Mouse (Mus musculus) bone marrow, adult 2 months (tissue): ENCODE data around the gene Abhd13. TPM values are rescaled to one million over a fixed set of nuclear protein-coding genes. Genes with fewer than 3 reads are reported as not detected.

Experiments
- H3K27ac ChIP-seq: fragments of 200-500 bp; 2 replicates; pipeline ENCODE4 v1.5.1; 2012; ENCODE audit warnings: low read depth, mild to moderate bottlenecking, control low read depth, inconsistent platforms, low read length; ENCODE audit not compliant: control insufficient read depth, poor library complexity, insufficient read depth
- H3K4me1 ChIP-seq: fragments of 200-500 bp; 2 replicates; pipeline ENCODE4 v1.6.1; 2011; ENCODE audit warnings: low read length; ENCODE audit not compliant: control insufficient read depth, insufficient read depth
- H3K4me3 ChIP-seq: fragments of 200-500 bp; replicated peaks from 2 replicates; pipeline ENCODE3; 2011; ENCODE audit warnings: mild to moderate bottlenecking, low read depth, low read length, control low read depth; ENCODE audit not compliant: control insufficient read depth
- CTCF ChIP-seq: fragments of 200-500 bp; IDR thresholded peaks from 2 replicates; pipeline ENCODE4 v1.5.1; 2011; ENCODE audit warnings: low read length, control low read depth; ENCODE audit not compliant: control insufficient read depth, insufficient read depth
- POLR2A ChIP-seq: fragments of 200-500 bp; IDR thresholded peaks from 2 replicates; pipeline ENCODE4 v1.6.1; 2011; ENCODE audit warnings: low read depth, mild to moderate bottlenecking, control low read depth, low read length, borderline replicate concordance; ENCODE audit not compliant: control insufficient read depth
- WGBS: fragments of 180-500 bp; shearing (Covaris S2); methylation state at CpG from one replicate; pipeline ENCODE4 v1.1.7; 2018; 5-methylcytosine and 5-hydroxymethylcytosine counted together
- polyA plus RNA-seq: library from polyadenylated mRNA; stranded (reverse); fragments of >200 nt; gene quantifications from 2 replicates; pipeline ENCODE4 v1.2.4, GENCODE M21; 2011; ENCODE audit warnings: low replicate concordance; ENCODE audit not compliant: missing spikeins, insufficient read depth, insufficient read length

Abhd13 gene
- polyA plus RNA-seq, 1 experiment = 4.1 TPM

DNA sequence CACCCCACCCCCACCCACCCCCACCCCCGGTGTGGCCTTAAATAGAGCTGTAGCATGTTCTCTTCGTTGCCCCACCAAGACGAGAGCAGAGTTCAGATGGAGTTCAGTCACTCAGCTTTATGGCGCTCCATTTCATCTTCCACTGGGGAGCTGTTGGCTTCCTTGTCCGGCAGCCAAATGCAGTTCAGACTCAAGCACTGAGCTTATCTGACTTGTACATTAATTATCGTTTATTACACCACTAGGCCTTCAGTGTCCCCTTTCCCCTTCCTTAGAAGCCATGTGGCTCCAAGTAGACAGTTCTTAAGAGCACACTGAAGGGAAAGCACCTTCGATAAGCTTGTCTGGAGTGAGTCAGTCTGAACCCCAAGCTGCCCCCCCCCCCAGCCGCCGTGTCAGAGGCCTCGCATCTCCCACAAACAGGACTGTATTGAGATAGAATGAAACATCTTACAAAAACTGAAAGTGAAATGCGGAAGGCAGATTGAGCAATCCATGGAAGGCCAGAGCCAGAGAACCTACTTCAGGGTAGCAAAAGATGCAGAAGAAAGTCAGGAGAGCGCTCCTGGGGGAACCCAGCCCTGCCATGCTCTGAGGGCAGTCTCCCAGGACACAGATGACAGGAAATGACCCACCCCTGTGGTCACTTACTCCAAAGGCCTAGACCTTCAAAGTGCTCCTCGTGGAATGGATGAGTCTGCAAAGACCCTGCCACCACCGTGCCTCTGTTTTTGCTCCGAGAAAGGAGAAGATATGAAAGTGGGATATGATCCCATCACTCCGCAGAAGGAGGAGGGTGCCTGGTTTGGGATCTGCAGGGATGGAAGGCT lies 28.9 kb downstream of the Abhd13 start, which contains the start of gene Tnfsf13b:
Tnfsf13b (plus strand) TSS at position 312 of the 830 bp plus-strand sequence.
- peak within 1 kb of the TSS; percentile 81 for H3K4me3 ChIP-seq
- peak within 1 kb of the TSS; percentile 67 for H3K27ac ChIP-seq
- peaks cover 3% of the 10 kb centered on the region for H3K4me1 ChIP-seq
- WGBS = 38% methylated on average over 16 of the region's 16 CpGs
- TF ChIP-seq POLR2A (no peak), CTCF (no peak)

DNA sequence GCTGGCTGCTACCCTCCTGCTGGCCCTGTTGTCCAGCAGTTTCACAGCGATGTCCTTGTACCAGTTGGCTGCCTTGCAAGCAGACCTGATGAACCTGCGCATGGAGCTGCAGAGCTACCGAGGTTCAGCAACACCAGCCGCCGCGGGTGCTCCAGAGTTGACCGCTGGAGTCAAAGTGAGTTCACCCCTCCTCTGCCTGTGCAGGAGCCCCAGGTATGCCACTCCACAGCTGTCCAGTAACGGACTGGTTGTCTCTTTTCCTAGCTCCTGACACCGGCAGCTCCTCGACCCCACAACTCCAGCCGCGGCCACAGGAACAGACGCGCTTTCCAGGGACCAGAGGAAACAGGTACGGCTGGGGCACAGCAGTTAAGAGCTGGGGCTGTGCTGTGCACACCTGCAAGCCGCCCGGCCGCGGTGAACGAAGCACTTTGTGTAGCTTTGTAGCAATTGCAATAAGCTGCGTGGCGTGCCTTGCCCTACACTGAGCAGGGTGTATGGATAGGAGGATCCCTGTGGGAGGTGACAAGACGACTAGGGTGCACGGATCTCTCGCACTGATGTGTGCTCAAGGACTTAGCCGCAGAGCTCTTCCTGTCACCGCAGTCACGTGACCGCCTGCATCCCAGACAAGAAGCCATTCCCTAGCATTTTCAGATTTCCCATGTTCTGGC lies 29.6 kb downstream of the Abhd13 start:
- H3K4me1 ChIP-seq = peaks cover 3% of the 10 kb centered on the region
- TF ChIP-seq POLR2A (no peak), CTCF (no peak)
- H3K4me3 ChIP-seq = peak overlapping the region; percentile 81
- H3K27ac ChIP-seq = peak overlapping the region; percentile 67
- WGBS = 5% methylated on average over 29 of the region's 29 CpGs

DNA sequence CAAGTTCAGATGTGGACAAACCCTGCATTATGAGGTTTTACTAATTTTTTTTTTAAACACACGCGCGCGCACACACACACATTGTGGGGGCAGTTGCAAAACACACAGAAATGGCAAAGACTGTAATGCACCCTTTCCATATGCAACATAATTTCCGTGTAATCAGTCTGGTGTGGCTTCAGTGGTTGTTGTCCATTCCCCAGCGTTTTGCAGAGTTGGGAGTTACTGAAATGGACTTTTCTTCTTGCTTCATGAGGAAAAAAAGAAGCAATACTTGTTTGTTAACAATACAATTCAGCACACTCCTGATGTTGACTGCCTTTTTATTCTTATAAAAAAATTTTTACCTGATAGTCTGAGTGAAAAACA lies 30.1 kb downstream of the Abhd13 start:
- H3K4me3 ChIP-seq = peak overlapping the region; percentile 81
- TF ChIP-seq POLR2A = no peak
- TF ChIP-seq CTCF = no peak
- no peak overlapping the region for H3K27ac ChIP-seq
- H3K4me1 ChIP-seq = peaks cover 3% of the 10 kb centered on the region
- WGBS = 24% methylated on average over 6 of the region's 6 CpGs

DNA sequence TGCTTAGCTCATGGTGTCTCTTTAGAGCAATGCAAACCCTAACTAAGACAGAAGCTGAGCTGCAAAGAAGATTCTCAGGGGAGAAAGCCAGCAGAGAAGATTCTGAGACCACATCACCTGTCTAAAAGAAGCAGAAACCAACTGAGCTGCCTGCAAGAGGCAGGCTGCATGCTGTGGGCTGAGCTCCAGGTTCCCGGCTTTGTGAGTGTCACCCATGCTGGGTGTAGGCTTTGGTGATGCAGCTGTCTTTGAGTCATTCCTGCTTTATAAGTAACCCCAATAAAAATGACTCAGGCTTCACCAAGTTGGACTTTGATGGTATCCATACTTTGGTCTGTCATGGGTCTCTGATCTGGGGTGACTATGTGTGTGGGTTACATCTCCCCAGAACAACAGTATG lies 38.7 kb downstream of the Abhd13 start:
- TF ChIP-seq CTCF = no peak
- no peak for TF ChIP-seq POLR2A
- no peak overlapping the region for H3K4me3 ChIP-seq
- no peak overlapping the region for H3K27ac ChIP-seq
- no peaks in the 10 kb centered on the region; the same call in 1 of the 2 replicates for H3K4me1 ChIP-seq
- WGBS = 94% methylated on average over 1 of the region's 1 CpGs

DNA sequence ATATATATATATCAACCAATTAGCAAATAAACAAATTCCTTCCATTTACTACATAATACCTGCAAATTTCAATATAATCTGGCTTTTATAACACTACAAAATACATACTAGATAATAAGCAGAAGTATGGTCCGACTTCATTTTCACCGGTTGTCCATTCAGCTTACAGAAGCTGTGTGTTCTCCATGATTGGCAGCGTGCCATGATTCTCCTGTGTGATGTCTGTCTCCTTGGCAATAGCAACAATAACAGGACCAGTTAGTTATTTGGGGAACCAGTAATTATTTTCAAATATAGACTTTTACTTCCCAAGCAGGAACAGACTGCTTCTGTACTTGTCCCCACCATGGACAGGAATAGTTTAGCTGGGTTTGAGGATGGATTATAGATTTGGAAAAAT lies 39.7 kb downstream of the Abhd13 start:
- Histone ChIP-seq H3K4me1 (no peaks in the 10 kb centered on the region; the same call in 1 of the 2 replicates), H3K4me3 (no peak overlapping the region), H3K27ac (no peak overlapping the region)
- TF ChIP-seq POLR2A (no peak), CTCF (no peak)
- 82% methylated on average over 3 of the region's 3 CpGs for WGBS

DNA sequence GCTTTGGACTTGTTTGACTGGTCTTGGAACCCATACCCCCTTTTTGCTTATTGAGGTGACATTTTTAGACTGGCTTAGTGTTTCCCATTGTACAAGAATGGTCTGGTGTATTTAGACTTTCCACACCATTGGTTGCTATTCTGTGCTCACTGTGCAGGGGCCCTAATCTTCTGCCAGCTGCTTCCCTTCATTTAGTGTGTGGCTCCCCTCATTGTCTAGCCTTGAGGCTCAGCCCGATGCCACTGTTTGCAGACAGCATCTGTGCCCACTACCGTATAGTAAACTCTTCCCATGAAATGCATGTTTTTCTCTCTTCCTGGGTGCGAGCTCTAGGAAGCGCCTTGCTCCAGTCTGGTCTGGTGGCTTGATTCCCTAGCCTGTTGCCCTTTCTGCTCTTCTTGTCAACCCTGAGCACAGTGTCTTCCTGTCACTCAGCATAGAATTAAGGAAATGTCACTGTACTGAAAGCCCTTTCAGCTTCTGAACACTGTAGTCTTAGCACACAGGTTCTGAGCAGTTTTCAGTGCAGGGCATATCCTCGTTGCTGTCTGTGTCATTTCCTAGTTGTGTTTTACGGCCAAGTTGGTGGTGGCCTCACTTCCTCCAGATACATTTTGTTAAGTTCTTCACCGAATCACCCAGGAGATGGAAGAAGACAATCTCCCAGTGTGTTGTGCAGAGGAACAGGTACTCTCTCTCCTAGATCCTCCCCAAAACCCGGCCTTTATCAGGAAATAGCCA lies 53.0 kb downstream of the Abhd13 start:
- Histone ChIP-seq H3K27ac (peak overlapping the region; percentile 73), H3K4me1 (peaks cover 2% of the 10 kb centered on the region; the same call in 1 of the 2 replicates), H3K4me3 (no peak overlapping the region)
- TF ChIP-seq CTCF (no peak), POLR2A (no peak)
- 25% methylated on average over 8 of the region's 8 CpGs for WGBS

DNA sequence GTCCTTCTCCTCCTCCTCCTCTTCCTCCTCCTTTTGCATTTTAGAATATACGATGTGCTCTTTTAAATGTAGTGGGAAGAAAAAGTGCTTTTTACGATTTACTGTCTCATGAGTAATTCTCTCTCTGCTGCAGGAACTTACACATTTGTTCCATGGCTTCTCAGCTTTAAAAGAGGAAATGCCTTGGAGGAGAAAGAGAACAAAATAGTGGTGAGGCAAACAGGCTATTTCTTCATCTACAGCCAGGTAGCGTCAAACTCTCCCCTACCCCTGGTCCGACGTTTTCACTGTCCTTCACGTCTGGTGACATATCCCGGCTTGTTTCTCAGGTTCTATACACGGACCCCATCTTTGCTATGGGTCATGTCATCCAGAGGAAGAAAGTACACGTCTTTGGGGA lies 53.7 kb downstream of the Abhd13 start:
- 38% methylated on average over 9 of the region's 9 CpGs for WGBS
- no peak overlapping the region for H3K4me3 ChIP-seq
- no peak for TF ChIP-seq CTCF
- no peak for TF ChIP-seq POLR2A

DNA sequence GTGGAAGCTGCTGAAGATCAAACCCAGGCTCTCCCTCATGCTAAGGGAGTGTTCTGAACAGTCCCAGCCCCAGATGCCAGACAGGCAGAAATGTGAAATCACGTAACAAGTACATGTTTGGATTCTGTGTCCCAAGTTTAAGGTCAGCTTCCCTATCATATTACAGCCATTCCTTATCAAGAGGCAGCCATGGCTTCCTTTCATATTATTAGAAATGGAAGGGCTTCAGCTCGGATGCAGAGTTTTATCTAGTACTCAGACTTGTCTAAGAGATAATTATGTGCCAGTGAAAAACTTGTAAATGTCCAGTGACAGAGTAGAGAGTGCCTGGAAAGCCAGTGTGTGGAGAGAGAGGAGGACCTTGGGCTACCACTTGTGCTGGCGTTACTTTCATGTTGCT lies 63.4 kb downstream of the Abhd13 start:
- H3K4me3 ChIP-seq = no peak overlapping the region
- TF ChIP-seq CTCF (no peak), POLR2A (no peak)
- no peaks in the 10 kb centered on the region for H3K4me1 ChIP-seq
- no peak overlapping the region for H3K27ac ChIP-seq
- 57% methylated on average over 3 of the region's 3 CpGs for WGBS

More for the DNA sequence above, 53.7 kb downstream of the Abhd13 start:
- peaks cover 2% of the 10 kb centered on the region; the same call in 1 of the 2 replicates for H3K4me1 ChIP-seq
- peak overlapping the region; percentile 73 for H3K27ac ChIP-seq

Other genes with a start within 250 kb of the Abhd13 start
- gene Fam155a, start 206.5 kb upstream of the Abhd13 start, polyA plus RNA-seq = not detected in 2 replicates
- gene Gm10217, start 113.5 kb upstream of the Abhd13 start, polyA plus RNA-seq = not detected in 2 replicates
- 1.5 and 3.6 TPM in 2 replicates for gene Lig4, start within 50 bp of the Abhd13 start, polyA plus RNA-seq
- gene Tnfsf13b, start 28.8 kb downstream of the Abhd13 start, polyA plus RNA-seq = 3.1 and 21.4 TPM in 2 replicates
- not detected in 2 replicates for gene Myo16, start 176.2 kb downstream of the Abhd13 start, polyA plus RNA-seq